Mouse (Mus musculus) kidney, adult 8-10 months (tissue): ENCODE data around the gene Fbln1.

Experiments
- DNase-seq, 2 experiments: peaks; one replicate each; pipeline ENCODE4 v3.0.0; 2022

The Fbln1 gene

DNA sequence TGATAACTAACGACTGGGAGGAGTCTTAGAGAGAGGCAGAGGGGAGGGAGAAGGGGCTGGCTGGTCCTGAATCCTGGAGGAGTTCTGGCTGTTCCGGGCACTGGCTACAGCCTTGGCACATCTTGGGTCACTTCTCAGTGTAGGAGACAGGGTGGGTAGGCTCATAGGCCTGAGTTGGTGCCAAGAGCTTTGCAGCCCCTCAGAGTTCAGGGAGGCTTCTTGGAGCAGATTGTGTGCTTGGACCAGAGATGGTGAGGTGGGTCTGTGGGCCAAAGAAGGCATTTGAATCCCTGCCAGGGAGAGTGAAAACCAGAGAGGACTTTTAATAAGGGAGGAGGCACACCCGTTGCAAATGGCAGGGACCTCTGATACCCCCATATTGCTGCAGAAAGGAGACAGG lies 1.3 kb downstream of the Fbln1 start:
- DNase-seq, result no peak

DNA sequence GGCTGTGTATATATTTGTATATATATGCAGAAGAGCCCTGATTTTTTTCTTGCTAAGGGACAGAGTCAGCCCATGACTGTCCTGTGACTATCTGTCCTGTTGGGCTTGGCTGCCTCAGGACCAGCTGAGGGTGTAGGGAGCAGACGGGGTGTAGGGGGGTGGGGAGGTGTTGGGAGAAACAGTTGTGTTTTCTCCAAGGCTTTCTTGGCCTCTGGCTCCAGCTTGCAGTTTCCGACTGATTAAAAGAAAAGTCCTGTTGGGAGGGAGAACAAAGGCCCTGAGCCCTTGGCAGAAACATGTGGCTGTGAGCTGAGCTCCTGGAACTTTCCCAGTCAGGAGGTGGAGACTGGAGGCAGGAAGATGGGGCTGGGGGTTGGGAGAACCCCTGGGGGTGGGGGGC lies 2.0 kb downstream of the Fbln1 start:
- peak in 1 of 2 experiments; percentile 18 for DNase-seq

DNA sequence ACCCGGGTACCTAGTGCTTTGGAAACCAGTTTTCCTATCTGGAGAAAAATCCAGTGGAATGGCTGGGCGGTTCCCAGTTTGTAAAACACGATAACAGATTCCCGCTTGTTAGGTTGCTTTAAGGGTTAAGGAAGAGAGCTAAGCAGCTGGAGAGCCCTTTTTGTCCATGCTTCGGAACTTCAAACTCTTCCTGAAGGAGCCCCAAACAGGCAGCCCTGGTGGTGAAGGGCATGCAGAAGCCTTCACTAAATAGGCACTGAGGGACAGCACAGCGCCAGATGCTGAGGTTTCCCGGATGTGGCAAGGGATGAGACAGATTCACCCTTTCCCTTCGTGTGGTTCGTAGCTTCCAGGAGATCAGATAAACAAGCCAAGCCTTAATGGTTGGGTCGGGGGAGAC lies 2.6 kb downstream of the Fbln1 start:
- DNase-seq, result no peak

DNA sequence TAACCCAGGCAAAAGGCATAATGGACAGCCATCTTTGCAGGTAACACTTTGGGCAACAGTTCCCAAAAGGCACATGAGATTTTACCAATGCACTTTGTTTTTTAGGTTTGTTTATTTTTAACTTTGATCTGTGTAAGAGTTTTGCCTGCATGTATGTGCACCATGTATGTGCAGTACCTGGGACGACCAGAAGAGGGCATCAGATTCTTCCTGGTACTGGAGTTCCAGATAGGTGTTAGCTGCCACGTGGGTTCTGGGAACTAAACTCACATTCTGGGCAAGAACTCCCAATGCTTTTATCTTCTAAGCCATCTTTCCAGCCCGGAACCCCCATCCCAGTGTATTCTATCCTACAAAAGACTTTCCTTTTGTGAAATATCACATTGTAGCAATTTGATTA lies 3.6 kb downstream of the Fbln1 start:
- DNase-seq, result no peak

DNA sequence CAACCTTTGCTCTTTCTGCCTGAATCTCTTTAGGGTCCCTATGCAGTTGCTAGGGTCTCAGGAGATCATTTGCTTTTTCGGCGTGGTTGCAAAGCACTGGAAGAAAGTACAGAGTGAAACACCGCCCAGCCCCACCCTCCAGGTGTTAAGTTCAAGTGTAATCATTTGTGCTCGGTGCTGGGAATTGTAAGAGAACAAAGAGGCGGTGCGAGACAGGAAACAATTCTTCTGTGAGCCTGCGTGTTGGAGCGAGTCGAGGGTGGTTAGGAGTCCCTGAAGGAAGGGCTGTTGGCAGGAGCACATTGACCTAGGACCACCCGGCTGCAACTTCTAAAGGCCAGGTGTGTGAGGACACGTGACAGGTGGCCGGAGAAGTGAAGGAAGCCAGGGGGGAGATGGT lies 4.9 kb downstream of the Fbln1 start:
- DNase-seq, result no peak

DNA sequence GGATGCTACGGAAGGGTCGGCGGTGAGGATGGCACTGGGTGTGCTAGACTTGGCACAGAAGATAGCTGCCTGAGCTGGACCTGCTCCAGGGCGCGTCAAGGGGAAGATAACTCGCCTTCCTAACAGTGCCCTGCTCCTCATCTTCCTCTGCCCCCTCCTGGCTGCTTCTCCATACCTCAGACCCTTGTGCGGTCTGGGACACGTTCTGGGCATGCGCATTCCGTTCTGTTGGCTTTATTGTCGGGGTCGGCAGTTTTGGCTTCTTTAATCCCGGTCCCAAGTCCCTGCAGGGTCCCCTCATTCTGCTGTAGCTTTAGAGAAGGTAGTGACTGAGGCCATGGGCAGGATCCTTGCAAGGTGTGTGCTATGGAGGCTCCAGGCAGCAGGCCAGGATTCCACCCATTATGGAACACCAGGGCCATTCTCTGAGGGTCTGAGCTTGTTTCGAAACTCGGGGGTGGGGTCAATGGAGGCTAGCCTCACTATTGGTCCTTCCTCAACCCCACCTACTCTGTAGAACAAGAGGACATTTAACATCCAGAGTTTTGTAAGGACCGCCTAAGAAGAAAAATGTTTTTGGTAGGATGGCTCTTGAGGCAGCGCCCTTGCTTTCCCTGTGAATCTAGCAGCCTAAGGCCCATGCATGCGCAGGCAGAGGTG lies 5.5 kb downstream of the Fbln1 start:
- no peak for DNase-seq

DNA sequence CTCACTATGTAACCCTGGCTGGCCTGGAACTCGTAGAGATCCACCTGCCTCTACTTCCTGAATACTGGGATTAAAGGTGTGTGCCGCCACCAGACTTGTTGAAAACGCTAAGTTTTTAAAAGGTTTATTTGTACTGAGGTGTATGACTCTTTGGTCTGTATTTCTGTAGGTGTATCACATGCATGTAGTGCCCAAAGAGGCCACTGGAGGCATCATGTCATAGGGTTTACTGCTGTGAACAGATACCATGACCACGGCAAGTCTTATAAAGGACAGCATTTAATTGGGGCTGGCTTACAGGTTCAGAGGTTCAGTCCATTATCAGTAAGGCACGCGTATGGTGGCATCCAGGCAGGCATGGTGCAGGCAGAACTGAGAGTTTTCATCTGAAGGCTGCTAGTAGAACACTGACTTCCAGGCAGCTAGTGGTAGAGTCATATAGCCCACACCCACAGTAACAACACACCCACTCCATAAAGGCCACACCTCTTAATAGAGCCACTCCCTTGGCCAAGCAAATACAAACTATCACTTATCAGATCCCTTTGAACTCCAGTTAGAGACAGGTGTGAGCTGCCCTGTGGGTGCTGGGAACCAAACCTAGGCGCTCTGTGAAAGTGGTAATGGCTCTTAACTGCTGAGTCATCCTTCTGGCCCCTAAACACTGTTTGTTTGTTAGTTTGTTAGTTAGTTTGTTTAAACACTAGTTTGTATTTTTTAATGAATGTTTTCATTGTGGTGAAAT lies 10.5 kb downstream of the Fbln1 start:
- no peak for DNase-seq

DNA sequence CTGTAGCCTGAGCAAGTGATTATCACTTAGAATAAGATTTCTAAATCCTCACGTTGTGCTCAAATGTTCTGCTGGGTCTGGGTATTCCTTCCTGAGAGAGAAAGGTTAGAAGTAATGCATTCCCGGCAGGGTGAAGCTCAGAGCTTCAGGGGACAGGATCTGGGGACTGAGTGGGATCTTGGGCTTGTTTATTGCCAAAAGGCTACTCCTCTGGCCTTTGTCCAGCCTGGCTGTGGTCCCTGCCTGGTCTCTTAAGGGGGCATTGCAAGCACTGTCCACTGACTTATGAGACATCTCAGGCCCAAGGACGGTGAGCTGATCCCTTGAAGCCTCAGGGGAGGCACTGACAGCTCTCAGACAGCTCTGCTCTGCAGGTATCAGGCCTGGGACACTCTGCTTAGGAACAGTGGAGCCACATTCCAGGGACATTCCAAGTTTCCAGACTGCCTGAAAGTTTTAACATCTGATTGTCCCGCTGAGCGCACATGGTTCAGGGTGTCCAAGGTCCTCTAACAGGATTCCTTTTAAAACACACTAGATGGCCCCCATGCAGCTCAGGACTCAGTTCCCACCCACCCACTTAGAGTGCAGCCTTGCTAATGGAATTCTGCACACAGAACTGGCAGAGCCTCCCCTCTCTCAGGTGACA lies 13.0 kb downstream of the Fbln1 start:
- DNase-seq, result no peak

DNA sequence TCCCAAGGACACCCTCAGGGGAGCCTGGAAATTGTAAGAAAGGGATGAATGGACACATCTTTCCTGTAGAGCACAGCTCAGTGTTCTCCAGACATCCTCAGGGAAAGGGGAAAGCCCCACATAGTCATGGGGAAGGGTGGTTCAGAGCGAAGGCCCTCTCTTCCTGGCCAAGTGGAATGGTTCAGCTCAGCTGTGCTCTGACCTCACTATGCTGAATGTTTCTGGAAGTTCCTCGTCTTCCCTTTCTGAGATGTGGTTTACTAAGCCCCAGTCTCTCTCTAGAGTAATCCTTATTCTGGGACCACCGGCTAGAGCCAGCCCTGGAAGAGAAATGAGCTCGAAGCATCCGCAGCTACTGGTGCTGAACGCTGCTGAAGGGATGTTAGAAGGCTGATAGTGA lies 14.6 kb downstream of the Fbln1 start:
- no peak for DNase-seq

DNA sequence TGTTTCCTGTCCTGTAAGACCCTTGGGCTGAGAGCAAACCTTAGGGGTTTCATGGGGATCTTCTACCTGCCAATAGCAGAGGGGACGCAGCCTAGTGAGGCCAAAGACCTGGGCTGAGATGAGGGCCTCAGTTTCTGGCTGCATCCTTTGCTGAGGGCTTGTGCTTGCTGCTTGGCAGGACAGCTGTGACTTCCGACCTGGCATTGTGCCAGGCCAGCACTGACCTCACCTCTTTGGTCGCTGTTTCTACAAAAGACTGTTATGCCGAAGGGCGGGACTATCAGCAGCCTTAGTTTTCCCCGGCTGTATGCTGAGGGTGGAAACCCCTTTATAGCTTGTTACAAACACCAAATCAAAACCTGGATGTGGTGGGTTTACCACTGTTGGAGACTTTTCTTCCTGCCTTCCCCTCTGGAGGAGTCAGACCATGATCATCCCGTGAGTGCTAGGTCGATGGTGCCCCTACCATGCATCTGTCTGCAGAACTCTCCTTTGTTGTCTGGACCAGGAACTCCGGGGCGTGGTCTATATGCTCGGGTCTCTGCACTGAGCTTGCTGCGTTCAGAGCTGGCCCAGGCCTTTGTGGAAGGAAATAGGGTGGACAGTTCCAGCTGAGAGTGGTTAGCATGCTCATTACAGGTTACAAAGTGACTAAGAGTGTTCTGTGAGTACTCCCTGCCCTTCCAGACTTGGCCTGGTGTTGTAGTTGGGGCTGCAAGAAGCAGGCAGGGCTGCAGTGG lies 15.5 kb downstream of the Fbln1 start:
- no peak for DNase-seq

DNA sequence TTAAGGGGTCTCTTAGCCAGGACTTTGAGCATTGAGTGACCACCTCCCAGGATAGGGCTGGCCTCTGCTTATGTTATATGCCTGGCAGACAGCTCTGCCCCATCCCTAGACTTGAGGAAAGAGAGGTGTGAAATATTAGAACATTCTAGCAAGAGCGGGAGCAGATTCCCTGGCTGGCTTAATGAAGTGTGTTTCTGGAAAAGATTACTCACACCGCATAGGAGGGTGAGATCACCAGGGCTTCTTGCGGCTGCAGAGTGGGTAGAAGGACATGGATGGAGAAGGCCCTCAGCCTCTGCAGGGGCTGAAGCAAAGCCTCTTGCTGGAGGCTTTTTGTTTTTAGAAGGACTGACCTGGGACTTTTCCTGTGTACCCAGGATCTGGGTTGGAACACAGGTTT lies 19.9 kb downstream of the Fbln1 start:
- no peak for DNase-seq

DNA sequence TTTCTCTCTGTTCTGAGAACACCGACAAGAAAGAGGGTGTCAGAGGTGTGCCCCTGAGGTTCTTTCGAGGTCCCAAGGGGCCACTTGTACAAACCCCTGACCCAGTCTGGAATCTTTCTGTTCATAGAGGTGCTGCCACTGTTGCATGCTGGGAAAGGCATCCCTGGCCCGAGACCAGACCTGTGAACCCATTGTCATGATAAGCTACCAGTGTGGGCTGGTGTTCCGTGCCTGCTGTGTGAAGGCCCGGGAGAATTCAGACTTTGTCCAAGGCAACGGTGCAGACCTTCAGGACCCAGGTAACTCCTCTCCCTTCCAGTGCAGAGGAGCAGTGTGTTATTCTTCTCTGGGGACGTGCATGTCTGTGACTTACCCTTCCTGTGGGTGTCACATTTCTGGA lies 21.1 kb downstream of the Fbln1 start:
- DNase-seq, result no peak

DNA sequence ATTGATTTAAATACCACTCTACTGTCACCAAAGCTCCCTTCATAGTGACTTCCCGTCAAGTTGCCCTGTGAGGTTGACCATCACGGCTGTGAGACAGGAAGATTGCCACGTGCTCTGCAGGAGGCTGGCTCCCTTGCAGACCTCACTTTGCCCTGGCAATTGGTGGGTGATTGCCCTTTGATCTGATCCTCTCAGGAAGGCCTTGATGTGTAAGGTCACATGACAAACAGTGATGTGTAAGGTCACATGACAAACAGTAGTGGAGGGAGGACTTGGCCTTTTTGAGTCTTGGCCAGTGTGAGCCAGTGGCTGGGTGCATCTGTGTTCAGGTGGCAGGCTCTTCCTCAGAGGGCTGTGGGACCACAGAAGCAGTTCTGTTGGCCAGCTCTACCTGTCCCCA lies 22.8 kb downstream of the Fbln1 start:
- peak; percentile 52 to 66 for DNase-seq

DNA sequence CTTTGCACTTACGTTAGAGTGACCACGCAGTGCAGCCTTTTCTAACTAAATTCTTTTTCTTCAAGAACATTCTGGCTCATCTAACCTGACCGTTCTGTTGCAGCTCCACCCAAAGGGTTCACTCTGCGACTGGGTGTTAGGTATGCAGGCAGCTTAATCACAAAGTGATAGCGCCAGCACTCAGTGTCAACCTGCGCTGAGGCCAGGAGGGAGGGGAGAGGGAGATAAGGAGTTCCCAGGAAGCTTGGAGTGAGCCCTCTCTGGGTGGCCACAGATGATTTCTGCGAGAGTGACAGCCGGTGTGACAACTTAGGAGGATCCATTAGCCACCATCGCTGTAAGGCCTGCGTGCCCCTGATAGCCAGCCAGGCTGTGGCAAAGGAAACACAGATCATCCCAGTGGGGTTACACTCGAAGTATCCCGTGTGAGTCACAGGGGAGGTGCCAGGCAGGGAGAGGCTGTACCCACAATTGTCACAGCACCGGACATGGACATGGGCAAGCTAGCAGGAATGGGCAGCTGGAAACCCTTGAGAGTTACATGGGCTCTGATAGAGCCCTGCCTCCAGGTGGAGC lies 24.3 kb downstream of the Fbln1 start:
- no peak for DNase-seq

DNA sequence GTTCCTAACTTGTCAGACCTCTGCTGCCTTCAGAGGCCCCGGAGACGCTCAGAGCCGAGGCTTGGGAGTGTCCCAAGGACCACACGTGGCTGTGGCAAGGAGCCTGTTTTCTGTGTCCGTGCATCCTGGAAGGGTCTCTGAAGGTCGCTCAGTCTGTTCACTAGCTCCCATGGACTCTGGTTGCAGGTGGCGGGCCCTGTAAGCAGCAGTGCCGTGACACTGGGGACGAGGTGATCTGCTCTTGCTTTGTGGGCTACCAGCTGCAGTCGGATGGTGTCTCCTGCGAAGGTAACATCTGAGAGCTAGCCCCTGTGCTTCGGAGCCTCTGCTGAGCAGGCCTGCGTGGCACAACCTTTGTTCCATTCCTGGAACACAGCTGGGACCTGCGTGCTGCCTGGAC lies 24.9 kb downstream of the Fbln1 start:
- no peak for DNase-seq

DNA sequence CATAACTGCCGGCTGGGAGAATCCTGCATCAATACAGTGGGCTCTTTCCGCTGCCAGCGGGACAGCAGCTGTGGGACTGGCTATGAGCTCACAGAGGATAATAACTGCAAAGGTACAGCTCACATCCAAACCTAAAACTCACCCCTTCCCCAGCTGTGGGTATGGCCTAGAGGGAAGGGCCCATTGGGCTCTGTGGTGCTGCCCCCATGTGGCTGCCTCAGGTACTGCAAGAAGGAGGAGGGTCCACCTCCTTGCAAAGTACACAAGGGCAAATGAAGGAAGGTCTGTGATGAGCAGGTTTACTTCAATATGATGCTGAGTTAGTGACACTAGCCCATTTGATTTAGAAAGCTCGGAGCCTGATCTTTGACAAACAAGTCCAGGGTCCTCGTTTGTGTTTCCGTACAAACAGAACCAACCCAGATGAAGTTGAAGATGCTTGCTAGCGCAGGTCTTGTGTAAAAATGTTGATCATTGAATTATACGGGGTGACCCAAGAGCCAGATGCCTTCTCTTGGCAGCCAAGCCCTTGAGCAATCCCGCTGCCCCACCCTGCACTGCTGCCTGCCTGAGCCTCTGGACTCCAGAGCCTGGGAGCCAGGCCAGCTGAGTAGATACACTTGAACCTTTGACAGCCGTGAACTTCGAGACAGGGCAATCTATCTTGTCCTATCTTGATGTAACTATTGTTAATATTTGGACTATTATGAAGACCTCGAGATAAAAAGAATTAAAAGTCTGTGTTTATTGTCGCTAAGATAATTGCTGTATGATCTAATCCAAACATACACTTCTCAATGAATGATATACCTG lies 25.9 kb downstream of the Fbln1 start:
- DNase-seq, result peak; percentile 55 to 56

DNA sequence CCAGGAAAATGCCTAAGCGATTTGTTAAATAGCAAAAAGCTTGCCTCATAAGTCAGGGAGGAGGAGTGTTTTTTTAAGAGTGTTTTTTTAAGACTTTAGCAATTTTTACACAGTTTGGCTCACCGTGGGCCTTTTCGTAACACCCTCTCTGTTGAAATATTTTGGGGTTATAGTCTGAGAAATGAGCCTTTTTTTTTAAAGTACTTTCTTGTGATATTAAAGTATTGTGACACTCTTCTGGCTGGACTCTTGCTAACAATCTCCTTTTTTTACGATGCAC lies 26.4 kb downstream of the Fbln1 start:
- no peak for DNase-seq

DNA sequence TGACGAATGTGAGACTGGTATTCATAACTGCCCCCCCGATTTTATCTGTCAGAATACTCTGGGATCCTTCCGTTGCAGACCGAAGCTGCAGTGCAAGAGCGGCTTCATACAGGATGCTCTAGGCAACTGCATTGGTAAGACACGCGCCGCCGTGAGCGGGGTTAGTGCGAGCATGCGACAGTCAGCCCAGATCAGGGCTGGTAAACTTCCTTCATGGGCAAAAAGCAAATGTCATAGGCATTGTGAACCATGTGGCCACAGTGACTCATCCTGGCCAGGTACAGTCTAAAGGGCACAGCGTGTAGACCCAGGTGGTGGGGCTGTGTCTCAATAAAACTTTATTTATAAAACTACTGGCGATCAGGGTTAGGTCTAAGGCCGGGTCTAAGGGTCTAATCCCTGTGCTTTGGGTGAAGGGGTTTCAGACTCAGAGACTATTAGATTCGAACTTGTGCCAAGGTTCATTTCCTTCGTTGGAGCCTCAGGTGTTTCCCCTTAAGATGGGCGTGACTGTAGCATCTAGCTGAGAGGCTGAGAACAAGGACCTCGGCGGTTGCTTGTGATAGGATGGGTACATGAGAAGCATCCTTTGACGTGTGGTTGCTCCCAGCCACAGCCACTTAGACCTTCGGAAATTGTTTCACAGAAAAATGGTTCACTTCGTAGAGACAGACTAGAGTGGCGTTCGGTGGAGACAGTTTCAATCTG lies 26.9 kb downstream of the Fbln1 start:
- DNase-seq, result no peak

DNA sequence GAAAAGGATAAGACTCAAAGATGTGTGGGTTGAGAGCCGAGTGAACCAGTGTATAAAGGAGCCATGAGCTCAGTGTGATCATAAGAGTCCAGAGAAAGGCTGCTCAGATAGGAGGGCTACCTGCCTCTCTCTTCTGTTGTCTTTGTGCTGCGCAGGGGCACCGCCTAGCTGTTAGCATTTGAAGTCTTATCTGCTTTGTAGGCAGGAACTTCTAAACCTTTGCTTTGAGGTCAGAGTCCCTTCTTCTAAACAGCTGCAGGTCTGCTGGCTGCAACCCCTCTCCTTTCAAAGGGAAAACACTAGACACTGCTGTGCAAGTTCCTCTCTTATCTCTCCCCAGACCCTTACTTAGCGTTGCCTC lies 27.5 kb downstream of the Fbln1 start:
- peak in 1 of 2 experiments; percentile 13 for DNase-seq

DNA sequence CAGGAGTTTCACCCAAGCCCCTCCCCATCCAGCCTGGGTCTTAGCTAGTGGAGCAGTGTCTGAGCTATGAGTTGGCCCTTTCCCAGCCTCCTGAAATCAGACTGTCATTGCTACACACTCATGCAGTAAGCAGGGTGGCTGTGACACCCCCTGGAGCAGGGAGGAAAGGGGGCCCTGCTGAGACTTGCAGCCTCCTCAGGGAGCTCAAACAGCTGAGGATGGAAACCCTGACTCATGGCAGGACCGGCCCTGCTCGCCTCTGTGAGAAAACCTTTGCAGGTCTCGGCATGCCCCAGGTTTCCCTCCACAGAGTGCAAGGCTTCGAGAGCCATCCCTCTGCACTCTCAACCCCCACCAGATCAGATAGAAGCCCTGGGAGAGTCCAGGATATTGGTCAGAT lies 27.9 kb downstream of the Fbln1 start:
- no peak for DNase-seq

DNA sequence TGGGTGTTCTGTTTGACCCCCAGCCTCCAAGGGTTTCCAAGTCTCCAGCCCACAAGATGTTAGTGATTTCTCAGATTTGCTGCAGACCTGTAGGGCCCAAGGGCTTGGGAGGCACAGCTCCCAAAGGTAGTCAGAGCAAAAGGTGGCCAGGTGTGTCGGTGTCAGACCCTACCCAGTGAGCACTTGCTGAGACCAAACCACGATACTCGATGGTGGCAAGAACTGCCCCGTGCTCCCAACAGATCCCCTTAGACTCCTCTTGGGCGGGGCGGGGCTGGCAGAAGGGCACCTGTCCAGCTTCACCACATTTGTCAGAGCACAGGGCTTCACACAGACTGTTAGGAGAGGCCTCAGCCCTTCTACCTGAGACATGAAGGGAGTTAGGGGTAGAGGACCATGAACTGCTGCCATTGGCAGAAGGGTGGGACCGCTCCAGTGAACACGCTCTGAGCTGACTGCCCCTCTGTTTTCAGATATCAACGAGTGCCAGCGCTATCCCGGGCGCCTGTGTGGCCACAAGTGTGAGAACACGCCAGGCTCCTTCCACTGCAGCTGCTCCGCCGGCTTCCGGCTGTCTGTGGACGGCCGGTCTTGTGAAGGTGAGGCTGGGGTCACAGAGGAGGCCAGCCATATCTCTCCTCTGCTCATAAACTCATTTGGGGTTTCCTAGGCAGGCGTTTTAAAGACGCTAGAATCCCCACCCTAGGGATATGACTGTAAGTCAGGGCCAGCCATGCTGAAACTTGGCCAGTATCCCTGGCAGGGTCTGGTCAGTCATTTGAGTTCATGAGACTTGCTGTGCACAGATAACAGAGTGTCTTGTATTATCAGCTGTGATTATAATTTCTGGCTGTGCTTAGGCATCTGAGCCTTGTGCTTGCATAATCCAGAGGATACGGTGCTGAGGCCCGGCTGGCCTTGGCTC lies 33.3 kb downstream of the Fbln1 start:
- DNase-seq, result peak; percentile 8 to 25
